Mouse (Mus musculus) kidney, postnatal 0 days (tissue): Measurements from ENCODE around the gene Vangl2. TPM values are rescaled to one million over a fixed set of nuclear protein-coding genes. Genes with fewer than 3 reads are reported as not detected.

Experiments
- ATAC-seq: fragments of 200-750 bp; cut with Nextera tagmentation; replicated peaks from 2 replicates; pipeline ENCODE4 v1.8.0; 2017; ENCODE audit warnings: low read depth, moderate number of reproducible peaks, moderate TSS enrichment, moderate library complexity; ENCODE audit not compliant: low FRiP score
- DNase-seq: peaks from one replicate; pipeline ENCODE4 v3.0.0-alpha.2; 2016; ENCODE audit warnings: low spot score
- H3K27ac ChIP-seq: fragments of 300-500 bp; sonication (generic); 2 replicates; pipeline ENCODE4 v1.5.1; 2014; ENCODE audit warnings: mild to moderate bottlenecking
- H3K27me3 ChIP-seq: fragments of 300-500 bp; sonication (generic); 2 replicates; pipeline ENCODE4 v1.6.1; 2014; ENCODE audit warnings: low read length, mixed read lengths; ENCODE audit not compliant: insufficient read depth
- H3K36me3 ChIP-seq: fragments of 300-500 bp; sonication (generic); 2 replicates; pipeline ENCODE4 v1.6.1; 2014; ENCODE audit warnings: low read length, mixed read lengths; ENCODE audit not compliant: insufficient read depth
- H3K4me1 ChIP-seq: fragments of 300-500 bp; sonication (generic); replicated peaks from 2 replicates; pipeline ENCODE4 v1.6.1; 2014; ENCODE audit warnings: antibody characterized with exemption, low read length, mixed read lengths; ENCODE audit not compliant: insufficient read depth
- H3K4me2 ChIP-seq: fragments of 300-500 bp; sonication (generic); 2 replicates; pipeline ENCODE4 v1.6.1; 2014; ENCODE audit warnings: mild to moderate bottlenecking, low read length, moderate library complexity, mixed read lengths
- H3K4me3 ChIP-seq: fragments of 300-500 bp; sonication (generic); replicated peaks from 2 replicates; pipeline ENCODE4 v1.5.1; 2014; ENCODE audit warnings: low read depth, low read length
- H3K9ac ChIP-seq: fragments of 300-500 bp; sonication (generic); 2 replicates; pipeline ENCODE4 v1.6.1; 2014; ENCODE audit warnings: low read depth, low read length
- H3K9me3 ChIP-seq: fragments of 300-500 bp; sonication (generic); replicated peaks from 2 replicates; pipeline ENCODE4 v1.6.1; 2016; ENCODE audit warnings: low read length, inconsistent platforms, mixed read lengths
- CTCF ChIP-seq: IDR thresholded peaks from 2 replicates; pipeline ENCODE4 v1.5.1; 2016; ENCODE audit warnings: antibody characterized with exemption, low read depth, mild to moderate bottlenecking, moderate library complexity
- WGBS: fragments of 180-500 bp; shearing (Covaris S2); extraction: QIAGEN DNeasy Blood & Tissue Kit; methylation state at CpG from one replicate; pipeline ENCODE4 v1.1.7; 2014; 5-methylcytosine and 5-hydroxymethylcytosine counted together
- polyA plus RNA-seq: library from polyadenylated mRNA; unstranded; fragments of >200 nt; fragmentation: Nextera tagmentation; extraction: Ambion mirVana; gene quantifications from 2 replicates; pipeline ENCODE4 v1.2.1, GENCODE M21; 2015

The Vangl2 gene
- 13.6 and 13.8 TPM in 2 replicates for polyA plus RNA-seq

DNA sequence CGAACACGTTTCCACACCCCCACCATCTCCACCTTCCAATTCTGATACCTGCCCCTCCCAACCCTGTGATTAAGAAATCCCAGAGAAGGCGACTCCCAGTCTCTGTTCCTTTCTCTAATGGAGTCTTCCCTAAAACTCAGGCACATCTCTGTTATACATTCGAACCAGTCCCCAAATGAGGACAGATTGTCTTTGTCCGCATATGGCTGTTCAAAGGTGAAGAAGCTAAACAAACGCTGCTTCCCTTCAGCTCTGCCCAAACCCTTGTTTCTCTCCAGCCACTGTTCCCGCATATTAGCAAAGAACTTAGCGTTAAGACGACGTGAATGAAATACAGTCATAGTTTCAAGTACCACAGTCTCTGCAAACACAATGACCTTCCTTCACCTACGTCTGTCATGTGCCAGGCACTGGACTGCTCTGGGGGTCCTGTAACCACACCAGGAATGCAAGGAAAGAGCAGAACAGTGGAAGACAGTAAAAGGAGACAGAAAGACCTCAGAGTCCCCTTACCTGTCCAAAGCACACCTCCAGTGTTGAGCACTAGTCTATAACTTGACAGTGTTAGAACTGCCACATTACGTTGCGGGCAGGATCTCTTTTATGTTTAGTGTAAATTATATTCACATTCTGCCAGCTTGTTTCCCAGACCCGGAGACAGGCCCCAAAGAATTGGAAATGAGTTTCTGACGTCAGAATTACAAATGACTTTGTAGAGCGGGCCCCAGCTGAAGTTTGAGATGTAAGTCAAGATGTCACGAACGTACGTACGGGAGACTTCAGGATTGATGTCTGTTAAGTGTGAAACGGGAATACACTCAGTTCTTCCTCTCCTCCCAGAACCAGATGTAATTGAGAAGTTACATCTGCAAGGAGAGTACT, at the start of gene Vangl2:
TSS of gene Vangl2 (minus strand) at position 51 of the 882 bp plus-strand sequence.
- peak within 1 kb of the TSS; percentile 93 for H3K9ac ChIP-seq
- H3K4me2 ChIP-seq = peak within 1 kb of the TSS; percentile 65
- no peak for DNase-seq
- H3K27me3 ChIP-seq = no peaks in the 10 kb centered on the region
- ATAC-seq = no peak
- peaks cover 19% of the 10 kb centered on the region for H3K4me1 ChIP-seq
- H3K36me3 ChIP-seq = no peaks in the 10 kb centered on the region
- peak within 1 kb of the TSS; percentile 87; the same call in 1 of the 2 replicates for H3K27ac ChIP-seq
- no peak for TF ChIP-seq CTCF
- 52% methylated on average over 21 of the region's 21 CpGs for WGBS
- H3K4me3 ChIP-seq = peak within 1 kb of the TSS; percentile 93
- H3K9me3 ChIP-seq = no peaks in the 10 kb centered on the region

DNA sequence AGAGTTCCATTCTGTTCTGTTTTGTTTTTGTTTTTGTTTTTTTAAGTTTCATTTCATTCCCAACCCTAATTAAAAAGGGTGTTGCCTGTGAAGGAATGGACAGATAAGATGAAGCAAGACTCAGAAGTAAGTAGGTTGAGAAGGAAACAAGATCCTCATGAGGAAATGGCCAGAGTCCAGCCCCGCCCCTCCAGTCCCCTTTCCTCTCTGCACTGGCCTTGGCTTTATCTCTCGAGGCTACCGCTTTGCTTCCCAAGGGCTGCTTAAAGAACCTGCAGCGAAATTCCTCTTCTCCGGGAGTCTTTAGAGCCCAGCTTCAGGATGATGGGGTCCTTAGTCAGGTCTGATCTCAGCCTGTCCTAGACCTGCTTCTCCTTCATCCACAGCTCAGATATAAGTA, 49.7 kb upstream of the Vangl2 start:
- no peak overlapping the region for H3K9ac ChIP-seq
- no peak for ATAC-seq
- no peak for TF ChIP-seq CTCF
- no peak overlapping the region for H3K4me2 ChIP-seq
- no peak for DNase-seq
- H3K4me1 ChIP-seq = no peaks in the 10 kb centered on the region
- WGBS = 67% methylated on average over 5 of the region's 5 CpGs
- H3K27me3 ChIP-seq = no peaks in the 10 kb centered on the region
- no peak overlapping the region for H3K27ac ChIP-seq
- peaks cover 46% of the 10 kb centered on the region for H3K36me3 ChIP-seq
- H3K9me3 ChIP-seq = no peaks in the 10 kb centered on the region
- no peak overlapping the region for H3K4me3 ChIP-seq

DNA sequence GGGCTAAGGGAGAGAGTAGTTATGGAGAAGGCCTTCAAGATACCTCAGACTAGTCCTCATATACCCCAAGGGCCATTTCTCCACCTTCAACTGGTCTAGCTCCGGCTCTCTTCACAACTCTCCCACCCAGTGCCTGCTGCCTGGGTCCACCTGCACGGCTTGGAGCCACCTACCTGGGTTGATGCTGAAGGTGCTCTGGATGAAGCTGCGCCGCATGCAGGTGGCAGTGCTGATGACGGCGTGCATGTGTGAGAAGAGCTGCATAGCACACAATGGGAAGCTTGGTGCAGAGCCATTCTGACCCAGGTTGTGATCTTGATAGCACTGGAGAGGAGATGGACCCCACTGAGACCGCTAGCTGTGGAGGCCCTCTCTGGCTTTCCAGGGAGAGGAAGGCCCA, 44.4 kb upstream of the Vangl2 start:
- no peaks in the 10 kb centered on the region for H3K9me3 ChIP-seq
- H3K4me1 ChIP-seq = no peaks in the 10 kb centered on the region
- H3K27me3 ChIP-seq = no peaks in the 10 kb centered on the region
- TF ChIP-seq CTCF = no peak
- H3K9ac ChIP-seq = no peak overlapping the region
- H3K27ac ChIP-seq = no peak overlapping the region
- 97% methylated on average over 7 of the region's 7 CpGs for WGBS
- peaks cover 86% of the 10 kb centered on the region for H3K36me3 ChIP-seq
- 0 out of 2 replicates have a peak, but pooled peaks have one; percentile 19 for ATAC-seq
- no peak for DNase-seq
- H3K4me3 ChIP-seq = no peak overlapping the region
- H3K4me2 ChIP-seq = no peak overlapping the region

DNA sequence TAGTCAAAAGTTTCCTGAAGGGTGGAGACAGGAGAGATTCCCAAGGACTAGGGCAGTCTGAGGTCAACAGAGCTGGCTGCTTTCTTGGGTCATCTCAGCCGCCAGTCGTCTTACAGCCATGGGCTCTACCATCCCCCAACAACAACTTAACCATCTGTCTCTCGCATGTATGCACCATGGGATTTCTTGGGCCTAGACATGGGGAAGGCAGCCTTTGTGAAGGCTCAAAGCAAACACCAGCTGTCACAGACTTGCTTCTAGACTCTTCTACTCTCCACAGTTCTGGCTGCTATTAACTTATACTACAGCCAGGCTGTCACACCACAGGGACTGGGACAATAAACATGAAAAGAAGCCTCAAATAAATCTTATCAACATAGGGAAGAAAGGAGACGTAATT, 43.3 kb upstream of the Vangl2 start:
- TF ChIP-seq CTCF = no peak
- peaks cover 95% of the 10 kb centered on the region for H3K36me3 ChIP-seq
- ATAC-seq = no peak
- H3K9ac ChIP-seq = no peak overlapping the region
- H3K4me1 ChIP-seq = no peaks in the 10 kb centered on the region
- no peak for DNase-seq
- no peaks in the 10 kb centered on the region for H3K9me3 ChIP-seq
- no peak overlapping the region for H3K4me2 ChIP-seq
- no peak overlapping the region for H3K27ac ChIP-seq
- no peak overlapping the region for H3K4me3 ChIP-seq
- no peaks in the 10 kb centered on the region for H3K27me3 ChIP-seq
- 56% methylated on average over 4 of the region's 4 CpGs for WGBS

DNA sequence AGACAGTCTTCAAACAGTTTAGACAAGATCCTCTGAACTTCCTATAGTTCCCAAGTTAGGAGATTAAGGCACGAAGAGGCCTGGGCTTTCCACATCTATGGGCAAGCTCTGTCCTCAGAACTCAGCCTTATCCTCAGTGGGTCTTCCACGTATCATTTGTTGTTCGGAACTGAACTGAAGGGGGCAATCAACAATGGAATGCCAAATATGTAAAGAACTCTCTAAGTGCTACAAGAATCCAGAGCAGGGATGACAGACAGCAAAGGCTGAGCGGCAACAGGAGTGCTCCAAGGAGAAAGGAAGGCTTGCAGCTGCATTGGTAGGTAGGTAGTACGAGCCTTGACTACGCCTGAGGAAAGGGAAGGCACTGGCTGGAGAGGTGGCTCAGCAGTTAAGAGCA, 42.0 kb upstream of the Vangl2 start:
- DNase-seq (no peak), ATAC-seq (no peak)
- Histone ChIP-seq H3K9me3 (no peaks in the 10 kb centered on the region), H3K4me1 (no peaks in the 10 kb centered on the region), H3K36me3 (peaks cover 94% of the 10 kb centered on the region), H3K27ac (no peak overlapping the region), H3K9ac (no peak overlapping the region), H3K27me3 (no peaks in the 10 kb centered on the region), H3K4me3 (no peak overlapping the region), H3K4me2 (no peak overlapping the region)
- 72% methylated on average over 6 of the region's 6 CpGs for WGBS
- no peak for TF ChIP-seq CTCF

DNA sequence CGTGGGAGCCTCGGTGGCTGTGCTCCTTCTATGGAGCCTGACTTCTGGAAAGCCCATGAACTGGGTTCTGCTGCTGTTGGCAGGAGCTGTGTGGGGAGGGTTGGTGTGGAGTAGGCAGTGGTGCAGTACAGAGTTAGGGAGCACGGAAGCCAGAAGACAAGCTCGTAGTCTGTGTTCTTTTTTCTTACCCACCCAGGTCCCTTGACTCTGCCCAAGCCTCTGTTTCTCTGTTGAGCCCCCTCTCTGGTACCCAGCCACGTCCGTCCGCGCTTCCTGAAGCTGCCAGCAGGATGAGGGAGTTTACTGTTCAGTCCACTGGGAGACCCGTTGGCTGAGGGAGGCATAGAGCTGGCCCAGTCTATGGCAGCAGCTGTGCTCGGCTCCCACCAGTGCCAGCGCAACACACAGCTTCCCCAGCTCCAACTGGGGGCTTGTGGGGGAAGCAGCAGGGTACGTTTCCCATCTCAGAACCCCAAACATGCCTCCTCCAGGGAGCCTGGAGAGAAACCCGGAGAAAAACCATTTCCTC, 36.4 kb upstream of the Vangl2 start:
- no peak overlapping the region for H3K4me3 ChIP-seq
- DNase-seq (no peak), ATAC-seq (no peak)
- no peak overlapping the region for H3K27ac ChIP-seq
- H3K4me1 ChIP-seq = no peaks in the 10 kb centered on the region
- no peaks in the 10 kb centered on the region for H3K9me3 ChIP-seq
- no peaks in the 10 kb centered on the region for H3K27me3 ChIP-seq
- TF ChIP-seq CTCF = peak; percentile 2; the same call in 1 of the 2 replicates
- H3K36me3 ChIP-seq = peaks cover 50% of the 10 kb centered on the region
- no peak overlapping the region for H3K4me2 ChIP-seq
- H3K9ac ChIP-seq = no peak overlapping the region
- WGBS = 68% methylated on average over 13 of the region's 13 CpGs
